Mouse (Mus musculus) Patski (cell line): ENCODE data around the gene Tmed3. TPM values are rescaled to one million over a fixed set of nuclear protein-coding genes. Genes with fewer than 3 reads are reported as not detected.

Experiments used
- ATAC-seq: fragments of 100-300 bp; one replicate; pipeline ENCODE4 v1.8.0; 2021
- CTCF ChIA-PET: fragments of 350-600 bp; sonication (Branson Sonifier 250); formaldehyde crosslinking; loops from one replicate; lab custom pipeline; 2022; ENCODE audit warnings: inconsistent platforms; lab: Charles Lee
- POLR2A ChIA-PET: fragments of 350-600 bp; sonication (Branson Sonifier 250); formaldehyde crosslinking; loops from one replicate; lab custom pipeline; 2022; ENCODE audit warnings: antibody characterized with exemption, inconsistent platforms; lab: Charles Lee
- DNase-seq: peaks from one replicate; pipeline ENCODE4 v3.0.0-alpha.2; 2011; ENCODE audit warnings: low read depth, low spot score
- H3K27me3 ChIP-seq: fragments of 371-371 bp; one replicate; pipeline ENCODE4 v1.5.1; 2021
- CTCF ChIP-seq: fragments of 100-300 bp; IDR thresholded peaks from one replicate; pipeline ENCODE4 v1.5.1; 2021
- in situ Hi-C: fragments of 300-500 bp; cut with MboI; formaldehyde crosslinking; loops from 3 replicates; pipeline ENCODE4 v1.11.1; 2018; ENCODE audit warnings: low pct_unique_long_range_greater_than_20kb, mixed read lengths
- polyA plus RNA-seq: library from polyadenylated mRNA; unstranded; gene quantifications from one replicate; pipeline ENCODE4 v1.2.3, GENCODE M21; 2021

Gene Tmed3
- polyA plus RNA-seq: 103 TPM

- ATAC-seq (peak; percentile 97), DNase-seq (peak; percentile 46)
- CTCF ChIA-PET: no interaction called here
- H3K27me3 ChIP-seq: peaks cover 10% of the 10 kb centered on the region
- in situ Hi-C loops: no loop called here
- POLR2A ChIA-PET: no interaction called here
- TF ChIP-seq CTCF: peak; percentile 64
These were observed at the start of gene Tmed3 for GRCm38 (mm10) chr9:89704265-89705196. TSS of gene Tmed3 (minus strand) at chr9:89705068.

GRCm38 (mm10) chr9:89740041-89740440 lies 35.2 kb upstream of the Tmed3 start:
- H3K27me3 ChIP-seq: peaks cover 13% of the 10 kb centered on the region
- ChIA-PET POLR2A (no interaction called here), CTCF (no interaction called here)
- in situ Hi-C loops: no loop called here
- TF ChIP-seq CTCF: no peak
- ATAC-seq (no peak), DNase-seq (no peak)

GRCm38 (mm10) chr9:89738295-89738694 lies 33.4 kb upstream of the Tmed3 start, which contains the start of gene Ankrd34c:
TSS of gene Ankrd34c (minus strand) at chr9:89738475.
- ATAC-seq: no peak
- no peak for TF ChIP-seq CTCF
- in situ Hi-C loops: no loop called here
- peaks cover 14% of the 10 kb centered on the region for H3K27me3 ChIP-seq
- CTCF ChIA-PET: no interaction called here
- POLR2A ChIA-PET: no interaction called here
- no peak for DNase-seq

- ATAC-seq: no peak
- ChIA-PET POLR2A (no interaction called here), CTCF (no interaction called here)
- TF ChIP-seq CTCF: no peak
- H3K27me3 ChIP-seq: peaks cover 14% of the 10 kb centered on the region
- in situ Hi-C loops: no loop called here
- no peak for DNase-seq
These were observed 33.0 kb upstream of the Tmed3 start for GRCm38 (mm10) chr9:89737888-89738287.

- in situ Hi-C loops: no loop called here
- DNase-seq: no peak
- ATAC-seq: no peak
- ChIA-PET CTCF (no interaction called here), POLR2A (no interaction called here)
- H3K27me3 ChIP-seq: peaks cover 14% of the 10 kb centered on the region
- no peak for TF ChIP-seq CTCF
These were observed 32.3 kb upstream of the Tmed3 start for GRCm38 (mm10) chr9:89736932-89737705.

- DNase-seq: no peak
- POLR2A ChIA-PET: no interaction called here
These were observed 2.0 kb upstream of the Tmed3 start for GRCm38 (mm10) chr9:89706906-89707305.

GRCm38 (mm10) chr9:89705197-89705533 lies 297 bp upstream of the Tmed3 start:
- DNase-seq (no peak), ATAC-seq (peak; percentile 28)
- ChIA-PET POLR2A (no interaction called here), CTCF (no interaction called here)
- H3K27me3 ChIP-seq: peaks cover 14% of the 10 kb centered on the region
- no peak for TF ChIP-seq CTCF
- in situ Hi-C loops: no loop called here

More at GRCm38 (mm10) chr9:89706906-89707305, 2.0 kb upstream of the Tmed3 start:
- CTCF ChIA-PET: interaction anchor here (1.0 to 1.3 kb wide), 2 partner anchors 20 to 28 kb away, joined by 3 read pairs; no protein-coding TSS in a partner anchor
- H3K27me3 ChIP-seq: peaks cover 17% of the 10 kb centered on the region
- in situ Hi-C loops: no loop called here
- peak; percentile 63 for TF ChIP-seq CTCF
- no peak for ATAC-seq

- CTCF ChIA-PET: no interaction called here
- H3K27me3 ChIP-seq: no peaks in the 10 kb centered on the region
- POLR2A ChIA-PET: no interaction called here
- DNase-seq (no peak), ATAC-seq (no peak)
- TF ChIP-seq CTCF: no peak
- in situ Hi-C loops: no loop called here
These were observed 3.9 kb downstream of the Tmed3 start for GRCm38 (mm10) chr9:89700910-89701457.

- no peak for DNase-seq
- ChIA-PET POLR2A (no interaction called here), CTCF (no interaction called here)
- TF ChIP-seq CTCF: no peak
- in situ Hi-C loops: loop anchor here (25.0 kb wide), 1 partner anchor 458 kb away; no protein-coding TSS in a partner anchor
- ATAC-seq: no peak
- no peaks in the 10 kb centered on the region for H3K27me3 ChIP-seq
These were observed 9.7 kb downstream of the Tmed3 start for GRCm38 (mm10) chr9:89695143-89695542.

GRCm38 (mm10) chr9:89693670-89694069 lies 11.2 kb downstream of the Tmed3 start:
- in situ Hi-C loops: loop anchor here (25.0 kb wide), 1 partner anchor 456 kb away; no protein-coding TSS in a partner anchor
- ATAC-seq (no peak), DNase-seq (no peak)
- TF ChIP-seq CTCF: no peak
- ChIA-PET POLR2A (interaction anchor here (0.6 kb wide), 1 partner anchor 1893 kb away, joined by 3 read pairs; no protein-coding TSS in a partner anchor), CTCF (no interaction called here)
- peaks cover 9% of the 10 kb centered on the region for H3K27me3 ChIP-seq
